8 mouse cellular contexts compared by ENCODE assay signal in genomic region chr2:72978473-72978872, GRCm38 (mm10). TPM values are rescaled to one million over a fixed set of nuclear protein-coding genes. Genes with fewer than 3 reads are reported as not detected.
A peak's percentile ranks its signal among the peaks of the same experiment; 100 is the strongest.
DNase-seq lines count a peak whose midpoint lies in the region; ATAC-seq lines count a peak whose summit lies in the region.

No protein-coding gene starts in this region.

- WGBS in embryonic facial prominence, embryonic 11.5 days = 1% methylated on average over 30 of the region's 38 CpGs
- WGBS in hindbrain, embryonic 13.5 days = under 1% methylated on average over 38 of the region's 38 CpGs
- under 1% methylated on average over 36 of the region's 38 CpGs for WGBS in liver, embryonic 16.5 days (ENCODE audit: insufficient replicate concordance)

- peak; percentile 62 for DNase-seq in gastrocnemius, postnatal 10 days
- DNase-seq in gastrocnemius, postnatal 25 days = no peak
- DNase-seq in ES-CJ7 (ENCODE audit: low read depth, low spot score) = peak; percentile 89
- peak; percentile 80 for DNase-seq in embryonic facial prominence, embryonic 11.5 days (ENCODE audit: low spot score)
- DNase-seq in retina, embryonic 14.5 days (ENCODE audit: low spot score) = peak; percentile 75
- DNase-seq in cerebellum, adult 11-12 months = no peak

- peak overlapping the region; percentile 98 for H3K9ac ChIP-seq in embryonic facial prominence, embryonic 11.5 days (replicated peaks; ENCODE audit: low read length)
- peak overlapping the region; percentile 100 for H3K9ac ChIP-seq in hindbrain, embryonic 13.5 days
- peak overlapping the region; percentile 100 for H3K9ac ChIP-seq in liver, embryonic 16.5 days (ENCODE audit: low read depth, low read length)

- peak overlapping the region; percentile 75 for H3K4me3 ChIP-seq in embryonic facial prominence, embryonic 11.5 days (ENCODE audit: low read depth, low read length)
- peak overlapping the region; percentile 98 for H3K4me3 ChIP-seq in hindbrain, embryonic 13.5 days
- peak overlapping the region; percentile 100 for H3K4me3 ChIP-seq in liver, embryonic 16.5 days (ENCODE audit: low read depth, low read length)

- H3K27me3 ChIP-seq in embryonic facial prominence, embryonic 11.5 days (ENCODE audit: control insufficient read depth, insufficient read depth, low read length) = no peaks in the 10 kb centered on the region
- no peaks in the 10 kb centered on the region for H3K27me3 ChIP-seq in hindbrain, embryonic 13.5 days
- no peaks in the 10 kb centered on the region for H3K27me3 ChIP-seq in liver, embryonic 16.5 days (ENCODE audit: control insufficient read depth, insufficient read depth, low read depth, low read length)

- peak overlapping the region; percentile 44 for H3K4me2 ChIP-seq in embryonic facial prominence, embryonic 11.5 days (ENCODE audit: low read depth, low read length)
- H3K4me2 ChIP-seq in hindbrain, embryonic 13.5 days = peak overlapping the region; percentile 60
- peak overlapping the region; percentile 62 for H3K4me2 ChIP-seq in liver, embryonic 16.5 days (ENCODE audit: low read depth, low read length)

- no peaks in the 10 kb centered on the region for H3K36me3 ChIP-seq in embryonic facial prominence, embryonic 11.5 days (replicated peaks; ENCODE audit: control insufficient read depth, insufficient read depth, low read depth, low read length)
- peaks cover 3% of the 10 kb centered on the region; the same call in 1 of the 2 replicates for H3K36me3 ChIP-seq in hindbrain, embryonic 13.5 days
- H3K36me3 ChIP-seq in liver, embryonic 16.5 days (ENCODE audit: control insufficient read depth, insufficient read depth) = peaks cover 5% of the 10 kb centered on the region; the same call in 1 of the 2 replicates

- peak overlapping the region; percentile 100 for H3K27ac ChIP-seq in embryonic facial prominence, embryonic 11.5 days (replicated peaks; ENCODE audit: low read depth, low read length)
- peak overlapping the region; percentile 100 for H3K27ac ChIP-seq in hindbrain, embryonic 13.5 days
- peak overlapping the region; percentile 100 for H3K27ac ChIP-seq in liver, embryonic 16.5 days (ENCODE audit: low read length)

- H3K4me1 ChIP-seq in embryonic facial prominence, embryonic 11.5 days (ENCODE audit: control insufficient read depth, insufficient read depth, low read length) = no peaks in the 10 kb centered on the region
- peaks cover 26% of the 10 kb centered on the region for H3K4me1 ChIP-seq in hindbrain, embryonic 13.5 days (replicated peaks)
- H3K4me1 ChIP-seq in liver, embryonic 16.5 days (ENCODE audit: control insufficient read depth, low read depth, low read length) = peaks cover 18% of the 10 kb centered on the region

- peak; percentile 8; the same call in 1 of the 2 replicates for ATAC-seq in embryonic facial prominence, embryonic 11.5 days (replicated peaks; ENCODE audit: insufficient number of reproducible peaks, low FRiP score, low TSS enrichment, low read depth)
- peak; percentile 15; the same call in 1 of the 2 replicates for ATAC-seq in hindbrain, embryonic 13.5 days (ENCODE audit: low FRiP score)
- ATAC-seq in liver, embryonic 16.5 days (ENCODE audit: low read depth) = peak; percentile 8; the same call in 1 of the 2 replicates

- H3K9me3 ChIP-seq in embryonic facial prominence, embryonic 11.5 days (replicated peaks; ENCODE audit: control insufficient read depth, low read length) = no peaks in the 10 kb centered on the region
- no peaks in the 10 kb centered on the region for H3K9me3 ChIP-seq in hindbrain, embryonic 13.5 days
- H3K9me3 ChIP-seq in liver, embryonic 16.5 days (replicated peaks; ENCODE audit: control insufficient read depth, low read length) = no peaks in the 10 kb centered on the region

RNA-seq across cellular contexts. Expression of gene Sp3, which starts 1.8 kb away (rescaled TPM):
- total RNA-seq in gastrocnemius, postnatal 10 days (2021) = 10 to 100 TPM; 39.7 to 52.4 TPM
- 10 to 100 TPM; 19.5 to 20.4 TPM for total RNA-seq in gastrocnemius, postnatal 25 days (2021)
- polyA plus RNA-seq in embryonic facial prominence, embryonic 11.5 days (2014; fragmentation: Nextera tagmentation; extraction: Ambion mirVana) = 78.9 and 88.0 TPM in 2 replicates
- polyA plus RNA-seq in hindbrain, embryonic 13.5 days (2015; fragmentation: Nextera tagmentation; extraction: Ambion mirVana) = 43.3 and 44.5 TPM in 2 replicates
- polyA plus RNA-seq in liver, embryonic 16.5 days (2015; fragmentation: Nextera tagmentation; extraction: Ambion mirVana) = 30.9 and 33.3 TPM in 2 replicates

RNA-seq across cellular contexts. Expression of gene Gm11084, which starts 8.0 kb away (rescaled TPM):
- not detected for total RNA-seq in gastrocnemius, postnatal 10 days (2021)
- not detected for total RNA-seq in gastrocnemius, postnatal 25 days (2021)
- not detected in 2 replicates for polyA plus RNA-seq in embryonic facial prominence, embryonic 11.5 days (2014; fragmentation: Nextera tagmentation; extraction: Ambion mirVana)
- not detected in 2 replicates for polyA plus RNA-seq in hindbrain, embryonic 13.5 days (2015; fragmentation: Nextera tagmentation; extraction: Ambion mirVana)
- not detected in 2 replicates for polyA plus RNA-seq in liver, embryonic 16.5 days (2015; fragmentation: Nextera tagmentation; extraction: Ambion mirVana)

Comparison
In these comparisons a context has a peak if more than half of its experiments do, and no peak if none do; other contexts are left out.
1. DNase-seq: peak in gastrocnemius, postnatal 10 days (single experiment), ES-CJ7 (single experiment), embryonic facial prominence, embryonic 11.5 days (single experiment) and retina, embryonic 14.5 days (single experiment); none in gastrocnemius, postnatal 25 days (single experiment) and cerebellum, adult 11-12 months (single experiment).
2. Peak in every context shown above with its lines, with median percentiles within 50 percentile points of each other: ATAC-seq, H3K27ac ChIP-seq, H3K4me2 ChIP-seq, H3K4me3 ChIP-seq and H3K9ac ChIP-seq.